ENCODE assay signal across 17 mouse cellular contexts in genomic region chr13:109683001-109683400, GRCm38 (mm10).
DNase-seq lines count a peak whose midpoint lies in the region; ATAC-seq and TF ChIP-seq lines count a peak whose summit lies in the region.
"Had no signal": no experiment of that assay in that cellular context is flagged by ENCODE, and none has a peak within 500 bp of the region (broad histone marks: within the 10 kb centered on the region; RNA-seq: fewer than 3 reads in every experiment).

No protein-coding gene starts in this region.

- H3K9me3 ChIP-seq in stomach, embryonic 14.5 days (ENCODE audit: control insufficient read depth, low read depth, low read length), result no peaks in the 10 kb centered on the region
- H3K9me3 ChIP-seq in stomach, postnatal 0 days (ENCODE audit: control insufficient read depth, low read length), result no peaks in the 10 kb centered on the region
- no peaks in the 10 kb centered on the region for H3K9me3 ChIP-seq in liver, embryonic 16.5 days (replicated peaks; ENCODE audit: control insufficient read depth, low read length)
- H3K9me3 ChIP-seq: embryonic facial prominence, embryonic 12.5 days had no signal

- H3K27me3 ChIP-seq in stomach, embryonic 14.5 days (ENCODE audit: control insufficient read depth, insufficient read depth, low read length), result no peaks in the 10 kb centered on the region
- no peaks in the 10 kb centered on the region for H3K27me3 ChIP-seq in stomach, postnatal 0 days (ENCODE audit: control insufficient read depth, insufficient read depth, low read length)
- no peaks in the 10 kb centered on the region for H3K27me3 ChIP-seq in liver, embryonic 16.5 days (ENCODE audit: control insufficient read depth, insufficient read depth, low read depth, low read length)
- H3K27me3 ChIP-seq: CH12.LX; embryonic facial prominence, embryonic 12.5 days; Patski had no signal

- no peak overlapping the region for H3K4me2 ChIP-seq in stomach, embryonic 14.5 days (replicated peaks; ENCODE audit: low read depth, low read length)
- H3K4me2 ChIP-seq in stomach, postnatal 0 days (replicated peaks; ENCODE audit: low read depth), result no peak overlapping the region
- H3K4me2 ChIP-seq in liver, embryonic 16.5 days (ENCODE audit: low read depth, low read length), result peak overlapping the region; percentile 59
- H3K4me2 ChIP-seq: embryonic facial prominence, embryonic 12.5 days had no signal

- no peak overlapping the region for H3K9ac ChIP-seq in stomach, embryonic 14.5 days (replicated peaks; ENCODE audit: low read depth, low read length)
- no peak overlapping the region for H3K9ac ChIP-seq in stomach, postnatal 0 days (ENCODE audit: low read length)
- H3K9ac ChIP-seq in liver, embryonic 16.5 days (ENCODE audit: low read depth, low read length), result peak overlapping the region; percentile 39
- H3K9ac ChIP-seq: embryonic facial prominence, embryonic 12.5 days had no signal

- no peak for TF ChIP-seq CTCF in stomach, postnatal 0 days (IDR thresholded peaks at IDR 0.05; ENCODE audit: low read depth)

- 0 out of 2 replicates have a peak, but pooled peaks have one; percentile 29 for ATAC-seq in stomach, embryonic 14.5 days (ENCODE audit: insufficient number of reproducible peaks, insufficient read depth, low FRiP score, low read depth)
- no peak for ATAC-seq in stomach, postnatal 0 days (ENCODE audit: low FRiP score, low TSS enrichment)
- ATAC-seq in erythroid progenitor cell, adult 5-6 weeks (replicated peaks; ENCODE audit: low FRiP score, poor library complexity, severe bottlenecking), result peak; percentile 41
- peak; percentile 75 for ATAC-seq in liver, embryonic 16.5 days (ENCODE audit: low read depth)
- ATAC-seq: forebrain, embryonic 16.5 days; midbrain, embryonic 16.5 days; Patski had no signal

- TF ChIP-seq EP300 in stomach, postnatal 0 days (optimal IDR thresholded peaks at IDR 0.05), result no peak

- no peaks in the 10 kb centered on the region for H3K36me3 ChIP-seq in stomach, embryonic 14.5 days (ENCODE audit: control insufficient read depth, insufficient read depth, low read length)
- H3K36me3 ChIP-seq in stomach, postnatal 0 days (ENCODE audit: control insufficient read depth, insufficient read depth, low read length), result no peaks in the 10 kb centered on the region
- no peaks in the 10 kb centered on the region for H3K36me3 ChIP-seq in liver, embryonic 16.5 days (ENCODE audit: control insufficient read depth, insufficient read depth)
- H3K36me3 ChIP-seq: embryonic facial prominence, embryonic 12.5 days had no signal

- DNase-seq in stomach, postnatal 0 days (ENCODE audit: low spot score), result no peak
- DNase-seq in urinary bladder, adult 2 months (ENCODE audit: low spot score), result no peak
- no peak for DNase-seq in gastrocnemius, postnatal 25 days
- no peak for DNase-seq in gastrocnemius, postnatal 10 days
- DNase-seq: cerebellum, adult 9-11 months; kidney, adult 11 months; lung, adult 2 months; right cerebral cortex, postnatal 25 days; thymus, postnatal 14 days had no signal

- no peak overlapping the region for H3K4me3 ChIP-seq in stomach, embryonic 14.5 days (ENCODE audit: low read depth, low read length)
- H3K4me3 ChIP-seq in stomach, postnatal 0 days (ENCODE audit: low read depth, low read length), result no peak overlapping the region
- H3K4me3 ChIP-seq in liver, embryonic 16.5 days (ENCODE audit: low read depth, low read length), result no peak overlapping the region
- H3K4me3 ChIP-seq: embryonic facial prominence, embryonic 12.5 days had no signal

- H3K27ac ChIP-seq in stomach, embryonic 14.5 days (ENCODE audit: low read length), result no peak overlapping the region
- H3K27ac ChIP-seq in stomach, postnatal 0 days (replicated peaks), result no peak overlapping the region
- peak overlapping the region; percentile 84 for H3K27ac ChIP-seq in liver, embryonic 16.5 days (ENCODE audit: low read length)
- H3K27ac ChIP-seq: embryonic facial prominence, embryonic 12.5 days had no signal

- 0 out of 2 replicates have a peak, but pooled peaks cover 3% of the 10 kb centered on the region for H3K4me1 ChIP-seq in stomach, embryonic 14.5 days (ENCODE audit: control insufficient read depth, insufficient read depth, low read length)
- 0 out of 2 replicates have a peak, but pooled peaks cover 2% of the 10 kb centered on the region for H3K4me1 ChIP-seq in stomach, postnatal 0 days (replicated peaks; ENCODE audit: control insufficient read depth, insufficient read depth)
- peaks cover 46% of the 10 kb centered on the region for H3K4me1 ChIP-seq in liver, embryonic 16.5 days (ENCODE audit: control insufficient read depth, low read depth, low read length)
- H3K4me1 ChIP-seq: embryonic facial prominence, embryonic 12.5 days had no signal

- WGBS in stomach, embryonic 14.5 days, result 67% methylated on average over 10 of the region's 10 CpGs
- 77% methylated on average over 10 of the region's 10 CpGs for WGBS in stomach, postnatal 0 days
- 17% methylated on average over 10 of the region's 10 CpGs for WGBS in liver, embryonic 16.5 days (ENCODE audit: insufficient replicate concordance)
